Mouse (Mus musculus) cortical plate, adult 2 months (tissue): ENCODE data around the gene Rgs10. TPM values are rescaled to one million over a fixed set of nuclear protein-coding genes. Genes with fewer than 3 reads are reported as not detected.
A peak's percentile ranks its signal among the peaks of the same experiment; 100 is the strongest.

Experiments used
- H3K27ac ChIP-seq: fragments of 200-500 bp; 2 replicates; pipeline ENCODE4 v1.5.1; 2012; ENCODE audit warnings: low read length, control low read depth, inconsistent platforms; ENCODE audit not compliant: insufficient read depth
- H3K4me1 ChIP-seq: fragments of 200-500 bp; 2 replicates; pipeline ENCODE4 v1.6.1; 2011; ENCODE audit warnings: low read length; ENCODE audit not compliant: control insufficient read depth, insufficient read depth
- H3K4me3 ChIP-seq: fragments of 200-500 bp; 2 replicates; pipeline ENCODE4 v1.5.1; 2011; ENCODE audit warnings: mild to moderate bottlenecking, low read length, control low read depth; ENCODE audit not compliant: insufficient read depth
- CTCF ChIP-seq: fragments of 200-500 bp; IDR thresholded peaks from 2 replicates; pipeline ENCODE4 v1.5.1; 2011; ENCODE audit warnings: mild to moderate bottlenecking, control low read depth, low read length; ENCODE audit not compliant: insufficient read depth; ENCODE audit errors: extremely low read depth
- POLR2A ChIP-seq: fragments of 200-500 bp; IDR thresholded peaks from 2 replicates; pipeline ENCODE4 v1.6.1; 2011; ENCODE audit warnings: mild to moderate bottlenecking, low read length, control low read depth; ENCODE audit not compliant: insufficient read depth; ENCODE audit errors: extremely low read depth
- polyA plus RNA-seq: library from polyadenylated mRNA; depleted of rRNA; stranded (reverse); fragments of >200 nt; gene quantifications from 2 replicates; pipeline ENCODE4 v1.2.3, GENCODE M21; 2012

The Rgs10 gene
- polyA plus RNA-seq, 1 experiment = 69.9 TPM

GRCm38 (mm10) chr7:128362916-128363315, 55.6 kb downstream of the Rgs10 start:
- Histone ChIP-seq H3K4me1 (no peaks in the 10 kb centered on the region), H3K27ac (no peak overlapping the region), H3K4me3 (no peak overlapping the region)
- TF ChIP-seq CTCF = no peak
- TF ChIP-seq POLR2A = no peak

GRCm38 (mm10) chr7:128359741-128360140, 58.8 kb downstream of the Rgs10 start:
- Histone ChIP-seq H3K4me1 (no peaks in the 10 kb centered on the region), H3K27ac (no peak overlapping the region), H3K4me3 (no peak overlapping the region)
- TF ChIP-seq CTCF (no peak), POLR2A (no peak)

- no peak overlapping the region for H3K27ac ChIP-seq
- H3K4me1 ChIP-seq = no peaks in the 10 kb centered on the region
- no peak overlapping the region for H3K4me3 ChIP-seq
- TF ChIP-seq CTCF = no peak
- no peak for TF ChIP-seq POLR2A
These were observed 59.4 kb downstream of the Rgs10 start for GRCm38 (mm10) chr7:128359164-128359563.

GRCm38 (mm10) chr7:128358741-128359140, 59.8 kb downstream of the Rgs10 start:
- no peak for TF ChIP-seq POLR2A
- no peak for TF ChIP-seq CTCF
- Histone ChIP-seq H3K4me3 (no peak overlapping the region), H3K27ac (no peak overlapping the region), H3K4me1 (no peaks in the 10 kb centered on the region)

- no peak overlapping the region for H3K4me3 ChIP-seq
- no peaks in the 10 kb centered on the region for H3K4me1 ChIP-seq
- TF ChIP-seq POLR2A = no peak
- peak; percentile 55 for TF ChIP-seq CTCF
- no peak overlapping the region for H3K27ac ChIP-seq
These were observed 61.4 kb downstream of the Rgs10 start for GRCm38 (mm10) chr7:128356868-128357755.

GRCm38 (mm10) chr7:128355463-128355862, 63.1 kb downstream of the Rgs10 start:
- Histone ChIP-seq H3K4me3 (no peak overlapping the region), H3K4me1 (no peaks in the 10 kb centered on the region), H3K27ac (no peak overlapping the region)
- TF ChIP-seq POLR2A = no peak

- no peaks in the 10 kb centered on the region for H3K4me1 ChIP-seq
- no peak overlapping the region for H3K4me3 ChIP-seq
- TF ChIP-seq POLR2A = no peak
- no peak for TF ChIP-seq CTCF
- H3K27ac ChIP-seq = no peak overlapping the region
These were observed 65.8 kb downstream of the Rgs10 start for GRCm38 (mm10) chr7:128352721-128353120.

- TF ChIP-seq POLR2A = no peak
- no peak for TF ChIP-seq CTCF
- Histone ChIP-seq H3K27ac (no peak overlapping the region), H3K4me1 (no peaks in the 10 kb centered on the region), H3K4me3 (no peak overlapping the region)
These were observed 67.4 kb downstream of the Rgs10 start for GRCm38 (mm10) chr7:128351176-128351575.

GRCm38 (mm10) chr7:128350316-128350715, 68.2 kb downstream of the Rgs10 start:
- no peak overlapping the region for H3K4me3 ChIP-seq
- no peaks in the 10 kb centered on the region for H3K4me1 ChIP-seq
- no peak overlapping the region for H3K27ac ChIP-seq
- TF ChIP-seq CTCF = no peak
- TF ChIP-seq POLR2A = no peak

GRCm38 (mm10) chr7:128349751-128350150, 68.8 kb downstream of the Rgs10 start:
- no peak for TF ChIP-seq POLR2A
- no peak for TF ChIP-seq CTCF
- Histone ChIP-seq H3K27ac (no peak overlapping the region), H3K4me1 (no peaks in the 10 kb centered on the region), H3K4me3 (no peak overlapping the region)
